Mouse (Mus musculus) limb, embryonic 11.5 days (tissue): ENCODE measurements around the gene Ankib1. TPM values are rescaled to one million over a fixed set of nuclear protein-coding genes. Genes with fewer than 3 reads are reported as not detected.

Source experiments
- ATAC-seq: fragments of 200-750 bp; cut with Nextera tagmentation; 2 replicates; pipeline ENCODE4 v1.8.0; 2017; ENCODE audit warnings: low read depth; ENCODE audit not compliant: insufficient number of reproducible peaks, low FRiP score, low TSS enrichment
- DNase-seq: peaks from one replicate; pipeline ENCODE4 v3.0.0-alpha.2; 2015; ENCODE audit warnings: low spot score
- H3K27ac ChIP-seq: fragments of 300-500 bp; sonication (generic); replicated peaks from 2 replicates; pipeline ENCODE4 v1.5.1; 2014; ENCODE audit warnings: low read depth, mild to moderate bottlenecking, low read length
- H3K27me3 ChIP-seq: fragments of 300-500 bp; sonication (generic); 2 replicates; pipeline ENCODE4 v1.6.1; 2014; ENCODE audit warnings: mild to moderate bottlenecking, low read length, mixed read lengths; ENCODE audit not compliant: control insufficient read depth, insufficient read depth
- H3K36me3 ChIP-seq: fragments of 300-500 bp; sonication (generic); 2 replicates; pipeline ENCODE4 v1.6.1; 2014; ENCODE audit warnings: mild to moderate bottlenecking, low read length, moderate library complexity, mixed read lengths; ENCODE audit not compliant: control insufficient read depth, insufficient read depth
- H3K4me1 ChIP-seq: fragments of 300-500 bp; sonication (generic); 2 replicates; pipeline ENCODE4 v1.6.1; 2014; ENCODE audit warnings: low read length, mixed read lengths; ENCODE audit not compliant: control insufficient read depth, insufficient read depth
- H3K4me2 ChIP-seq: fragments of 300-500 bp; sonication (generic); 2 replicates; pipeline ENCODE4 v1.6.1; 2014; ENCODE audit warnings: low read depth, mild to moderate bottlenecking, moderate library complexity; ENCODE audit not compliant: severe bottlenecking
- H3K4me3 ChIP-seq: fragments of 300-500 bp; sonication (generic); 2 replicates; pipeline ENCODE4 v1.5.1; 2014; ENCODE audit warnings: low read depth, low read length
- H3K9ac ChIP-seq: fragments of 300-500 bp; sonication (generic); 2 replicates; pipeline ENCODE4 v1.6.1; 2014; ENCODE audit warnings: mild to moderate bottlenecking, low read length
- H3K9me3 ChIP-seq: fragments of 300-500 bp; sonication (generic); 2 replicates; pipeline ENCODE4 v1.6.1; 2016; ENCODE audit warnings: low read length; ENCODE audit not compliant: control insufficient read depth
- WGBS: fragments of 180-500 bp; shearing (Covaris S2); extraction: QIAGEN DNeasy Blood & Tissue Kit; methylation state at CpG from one replicate; pipeline ENCODE4 v1.1.7; 2014; 5-methylcytosine and 5-hydroxymethylcytosine counted together
- polyA plus RNA-seq: library from polyadenylated mRNA; unstranded; fragments of >200 nt; fragmentation: Nextera tagmentation; extraction: Ambion mirVana; gene quantifications from 2 replicates; pipeline ENCODE4 v1.2.1, GENCODE M21; 2014

The Ankib1 gene
- polyA plus RNA-seq, 1 experiment from 2014 or later = 10.8 TPM

- H3K4me3 ChIP-seq = no peak overlapping the region
- H3K4me2 ChIP-seq = no peak overlapping the region
- ATAC-seq = no peak
- 89% methylated on average over 5 of the region's 5 CpGs for WGBS
- no peak overlapping the region for H3K9ac ChIP-seq
- H3K36me3 ChIP-seq = no peaks in the 10 kb centered on the region; the same call in 1 of the 2 replicates
- DNase-seq = no peak
- H3K9me3 ChIP-seq = no peaks in the 10 kb centered on the region
- no peaks in the 10 kb centered on the region for H3K4me1 ChIP-seq
- H3K27me3 ChIP-seq = no peaks in the 10 kb centered on the region
- H3K27ac ChIP-seq = no peak overlapping the region
Measured at GRCm38 (mm10) chr5:3715800-3716199, 86.9 kb downstream of the Ankib1 start.

DNA sequence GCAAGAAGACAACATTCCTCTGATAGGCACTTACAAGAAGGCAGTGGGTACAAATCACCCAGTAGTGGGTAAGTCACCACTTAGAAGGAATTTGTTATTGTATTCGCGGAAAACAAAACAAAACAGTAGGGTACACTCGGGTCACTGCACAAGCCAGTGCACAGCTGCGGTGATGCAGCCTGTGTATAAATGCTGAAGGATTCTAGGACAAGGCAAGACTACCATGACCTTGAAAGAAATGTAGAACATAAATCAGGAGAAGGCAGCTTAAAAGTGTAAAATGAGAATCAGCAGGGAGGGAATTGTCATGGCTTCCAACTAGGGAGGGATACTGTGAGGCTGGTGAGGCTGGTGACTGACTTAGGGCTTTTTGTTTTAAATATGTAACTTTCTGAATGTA, 100.5 kb downstream of the Ankib1 start:
- H3K27ac ChIP-seq = no peak overlapping the region
- H3K9me3 ChIP-seq = no peaks in the 10 kb centered on the region
- no peaks in the 10 kb centered on the region for H3K27me3 ChIP-seq
- ATAC-seq (no peak), DNase-seq (no peak)
- peaks cover 2% of the 10 kb centered on the region; the same call in 1 of the 2 replicates for H3K36me3 ChIP-seq
- no peak overlapping the region for H3K4me2 ChIP-seq
- no peak overlapping the region for H3K4me3 ChIP-seq
- 94% methylated on average over 4 of the region's 4 CpGs for whole genome bisulfite sequencing
- H3K9ac ChIP-seq = no peak overlapping the region
- no peaks in the 10 kb centered on the region for H3K4me1 ChIP-seq

- H3K27me3 ChIP-seq = no peaks in the 10 kb centered on the region
- H3K4me1 ChIP-seq = no peaks in the 10 kb centered on the region
- H3K27ac ChIP-seq = no peak overlapping the region
- H3K4me3 ChIP-seq = no peak overlapping the region
- ATAC-seq (no peak), DNase-seq (no peak)
- peaks cover 2% of the 10 kb centered on the region; the same call in 1 of the 2 replicates for H3K36me3 ChIP-seq
- no peak overlapping the region for H3K9ac ChIP-seq
- 88% methylated on average over 5 of the region's 5 CpGs for WGBS
- no peak overlapping the region for H3K4me2 ChIP-seq
- no peaks in the 10 kb centered on the region for H3K9me3 ChIP-seq
Measured at GRCm38 (mm10) chr5:3700025-3700424, 102.7 kb downstream of the Ankib1 start.

GRCm38 (mm10) chr5:3696031-3696430, 106.7 kb downstream of the Ankib1 start:
- DNase-seq = no peak
- no peak overlapping the region for H3K4me3 ChIP-seq
- peaks cover 2% of the 10 kb centered on the region; the same call in 1 of the 2 replicates for H3K36me3 ChIP-seq
- no peaks in the 10 kb centered on the region for H3K27me3 ChIP-seq
- H3K9me3 ChIP-seq = no peaks in the 10 kb centered on the region
- no peak overlapping the region for H3K4me2 ChIP-seq
- no peak for ATAC-seq
- H3K9ac ChIP-seq = no peak overlapping the region
- no peak overlapping the region for H3K27ac ChIP-seq
- 84% methylated on average over 3 of the region's 3 CpGs for WGBS
- H3K4me1 ChIP-seq = no peaks in the 10 kb centered on the region

- Histone ChIP-seq H3K36me3 (peaks cover 2% of the 10 kb centered on the region; the same call in 1 of the 2 replicates), H3K27ac (no peak overlapping the region), H3K4me3 (no peak overlapping the region), H3K9me3 (no peaks in the 10 kb centered on the region), H3K4me1 (no peaks in the 10 kb centered on the region), H3K27me3 (no peaks in the 10 kb centered on the region), H3K4me2 (no peak overlapping the region), H3K9ac (no peak overlapping the region)
- 88% methylated on average over 4 of the region's 4 CpGs for WGBS
- ATAC-seq (no peak), DNase-seq (no peak)
Measured at GRCm38 (mm10) chr5:3695191-3695590, 107.5 kb downstream of the Ankib1 start.

- DNase-seq (no peak), ATAC-seq (no peak)
- Histone ChIP-seq H3K36me3 (peaks cover 4% of the 10 kb centered on the region; the same call in 1 of the 2 replicates), H3K27ac (no peak overlapping the region), H3K27me3 (no peaks in the 10 kb centered on the region), H3K4me1 (no peaks in the 10 kb centered on the region), H3K4me2 (no peak overlapping the region), H3K9ac (no peak overlapping the region), H3K9me3 (no peaks in the 10 kb centered on the region), H3K4me3 (no peak overlapping the region)
- WGBS = 95% methylated on average over 9 of the region's 9 CpGs
Measured at GRCm38 (mm10) chr5:3692956-3693355, 109.8 kb downstream of the Ankib1 start.

- Histone ChIP-seq H3K4me1 (no peaks in the 10 kb centered on the region), H3K27me3 (no peaks in the 10 kb centered on the region), H3K4me3 (no peak overlapping the region), H3K4me2 (no peak overlapping the region), H3K27ac (no peak overlapping the region), H3K9ac (no peak overlapping the region), H3K36me3 (peaks cover 4% of the 10 kb centered on the region; the same call in 1 of the 2 replicates), H3K9me3 (no peaks in the 10 kb centered on the region)
- ATAC-seq = no peak
- peak; percentile 15 for DNase-seq
- 95% methylated on average over 3 of the region's 3 CpGs for WGBS
Measured at GRCm38 (mm10) chr5:3691283-3691682, 111.4 kb downstream of the Ankib1 start.

GRCm38 (mm10) chr5:3688298-3688697, 114.4 kb downstream of the Ankib1 start:
- no peak overlapping the region for H3K4me3 ChIP-seq
- no peak for ATAC-seq
- H3K27ac ChIP-seq = no peak overlapping the region
- no peaks in the 10 kb centered on the region for H3K27me3 ChIP-seq
- H3K36me3 ChIP-seq = peaks cover 4% of the 10 kb centered on the region; the same call in 1 of the 2 replicates
- no peaks in the 10 kb centered on the region for H3K9me3 ChIP-seq
- no peaks in the 10 kb centered on the region for H3K4me1 ChIP-seq
- peak; percentile 18 for DNase-seq
- 91% methylated on average over 8 of the region's 8 CpGs for WGBS
- H3K9ac ChIP-seq = no peak overlapping the region
- H3K4me2 ChIP-seq = no peak overlapping the region

DNA sequence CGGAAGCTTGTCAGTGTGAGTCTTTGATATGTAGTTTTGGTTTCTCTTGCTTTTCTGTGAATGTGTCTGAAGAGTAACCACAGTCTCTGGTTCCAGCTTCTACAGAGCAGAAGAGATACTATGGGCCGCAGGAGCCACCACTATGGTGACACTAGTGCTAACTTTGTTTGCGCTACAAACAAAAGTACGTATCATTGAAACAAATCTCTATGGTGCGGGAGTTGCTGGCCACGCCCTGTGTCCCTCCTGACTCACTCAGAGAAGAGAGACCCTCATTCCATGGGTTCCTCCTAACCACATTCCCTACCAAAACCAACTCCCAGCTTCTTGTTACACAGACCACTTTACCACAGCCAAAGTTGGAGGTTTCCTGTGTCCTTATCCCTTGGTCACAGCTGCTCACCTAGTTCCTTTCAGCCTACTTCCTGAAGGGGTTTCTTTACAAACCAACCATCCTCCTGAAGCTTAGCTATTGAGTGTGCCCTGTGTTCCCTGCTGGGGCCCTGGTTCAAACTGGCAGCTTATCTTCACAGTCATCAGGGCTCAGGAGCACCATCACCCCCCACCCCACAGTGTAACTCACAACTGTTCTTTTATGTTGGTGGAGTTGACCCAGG, 132.7 kb downstream of the Ankib1 start:
- DNase-seq = no peak
- WGBS = 97% methylated on average over 6 of the region's 6 CpGs

More for the DNA sequence above, 132.7 kb downstream of the Ankib1 start:
- Histone ChIP-seq H3K9ac (no peak overlapping the region), H3K27ac (no peak overlapping the region), H3K27me3 (no peaks in the 10 kb centered on the region), H3K4me1 (no peaks in the 10 kb centered on the region; the same call in 1 of the 2 replicates), H3K36me3 (no peaks in the 10 kb centered on the region), H3K9me3 (no peaks in the 10 kb centered on the region), H3K4me2 (no peak overlapping the region), H3K4me3 (no peak overlapping the region)
- ATAC-seq = no peak
